Mouse (Mus musculus) limb, embryonic 11.5 days (tissue): ENCODE results near the gene Cadm4. TPM values are rescaled to one million over a fixed set of nuclear protein-coding genes. Genes with fewer than 3 reads are reported as not detected.

Experiments
- ATAC-seq: fragments of 200-750 bp; cut with Nextera tagmentation; 2 replicates; pipeline ENCODE4 v1.8.0; 2017; ENCODE audit warnings: low read depth; ENCODE audit not compliant: insufficient number of reproducible peaks, low FRiP score, low TSS enrichment
- DNase-seq: peaks from one replicate; pipeline ENCODE4 v3.0.0-alpha.2; 2015; ENCODE audit warnings: low spot score
- H3K27ac ChIP-seq: fragments of 300-500 bp; sonication (generic); replicated peaks from 2 replicates; pipeline ENCODE4 v1.5.1; 2014; ENCODE audit warnings: low read depth, mild to moderate bottlenecking, low read length
- H3K27me3 ChIP-seq: fragments of 300-500 bp; sonication (generic); 2 replicates; pipeline ENCODE4 v1.6.1; 2014; ENCODE audit warnings: mild to moderate bottlenecking, low read length, mixed read lengths; ENCODE audit not compliant: control insufficient read depth, insufficient read depth
- H3K36me3 ChIP-seq: fragments of 300-500 bp; sonication (generic); 2 replicates; pipeline ENCODE4 v1.6.1; 2014; ENCODE audit warnings: mild to moderate bottlenecking, low read length, moderate library complexity, mixed read lengths; ENCODE audit not compliant: control insufficient read depth, insufficient read depth
- H3K4me1 ChIP-seq: fragments of 300-500 bp; sonication (generic); 2 replicates; pipeline ENCODE4 v1.6.1; 2014; ENCODE audit warnings: low read length, mixed read lengths; ENCODE audit not compliant: control insufficient read depth, insufficient read depth
- H3K4me2 ChIP-seq: fragments of 300-500 bp; sonication (generic); 2 replicates; pipeline ENCODE4 v1.6.1; 2014; ENCODE audit warnings: low read depth, mild to moderate bottlenecking, moderate library complexity; ENCODE audit not compliant: severe bottlenecking
- H3K4me3 ChIP-seq: fragments of 300-500 bp; sonication (generic); 2 replicates; pipeline ENCODE4 v1.5.1; 2014; ENCODE audit warnings: low read depth, low read length
- H3K9ac ChIP-seq: fragments of 300-500 bp; sonication (generic); 2 replicates; pipeline ENCODE4 v1.6.1; 2014; ENCODE audit warnings: mild to moderate bottlenecking, low read length
- H3K9me3 ChIP-seq: fragments of 300-500 bp; sonication (generic); 2 replicates; pipeline ENCODE4 v1.6.1; 2016; ENCODE audit warnings: low read length; ENCODE audit not compliant: control insufficient read depth
- WGBS: fragments of 180-500 bp; shearing (Covaris S2); extraction: QIAGEN DNeasy Blood & Tissue Kit; methylation state at CpG from one replicate; pipeline ENCODE4 v1.1.7; 2014; 5-methylcytosine and 5-hydroxymethylcytosine counted together
- polyA plus RNA-seq: library from polyadenylated mRNA; unstranded; fragments of >200 nt; fragmentation: Nextera tagmentation; extraction: Ambion mirVana; gene quantifications from 2 replicates; pipeline ENCODE4 v1.2.1, GENCODE M21; 2014

Cadm4 gene
- polyA plus RNA-seq, 1 experiment from 2014 or later = 2.2 TPM

GRCm38 (mm10) chr7:24459843-24460242 lies 22.0 kb upstream of the Cadm4 start:
- ATAC-seq = no peak
- no peak overlapping the region for H3K9ac ChIP-seq

GRCm38 (mm10) chr7:24461376-24462051 lies 20.3 kb upstream of the Cadm4 start:
- Histone ChIP-seq H3K4me2 (no peak overlapping the region), H3K9me3 (no peaks in the 10 kb centered on the region), H3K36me3 (no peaks in the 10 kb centered on the region), H3K4me3 (no peak overlapping the region), H3K4me1 (peaks cover 10% of the 10 kb centered on the region), H3K9ac (no peak overlapping the region), H3K27ac (no peak overlapping the region), H3K27me3 (no peaks in the 10 kb centered on the region)
- no peak for ATAC-seq
- 65% methylated on average over 14 of the region's 14 CpGs for WGBS
- no peak for DNase-seq

More at GRCm38 (mm10) chr7:24459843-24460242, 22.0 kb upstream of the Cadm4 start:
- H3K4me3 ChIP-seq = no peak overlapping the region
- no peaks in the 10 kb centered on the region for H3K36me3 ChIP-seq
- H3K27me3 ChIP-seq = no peaks in the 10 kb centered on the region
- H3K4me2 ChIP-seq = no peak overlapping the region
- H3K4me1 ChIP-seq = peaks cover 10% of the 10 kb centered on the region
- WGBS = 58% methylated on average over 3 of the region's 3 CpGs
- no peak for DNase-seq
- H3K27ac ChIP-seq = no peak overlapping the region
- H3K9me3 ChIP-seq = no peaks in the 10 kb centered on the region

GRCm38 (mm10) chr7:24462388-24463319 lies 19.2 kb upstream of the Cadm4 start, which contains the start of gene Plaur:
Gene Plaur (plus strand): TSS chr7:24462484.
- peak within 1 kb of the TSS; percentile 32 for H3K4me2 ChIP-seq
- H3K27me3 ChIP-seq = no peaks in the 10 kb centered on the region
- WGBS = 8% methylated on average over 27 of the region's 27 CpGs
- H3K9ac ChIP-seq = peak within 1 kb of the TSS; percentile 22; the same call in 1 of the 2 replicates
- no peaks in the 10 kb centered on the region for H3K9me3 ChIP-seq
- peaks cover 10% of the 10 kb centered on the region for H3K4me1 ChIP-seq
- peak; percentile 57; the same call in 1 of the 2 replicates for ATAC-seq
- H3K4me3 ChIP-seq = peak within 1 kb of the TSS; percentile 6; the same call in 1 of the 2 replicates
- DNase-seq = peak; percentile 69
- H3K36me3 ChIP-seq = no peaks in the 10 kb centered on the region
- H3K27ac ChIP-seq = no peak within 1 kb of the TSS

- Histone ChIP-seq H3K36me3 (no peaks in the 10 kb centered on the region), H3K9me3 (peaks cover 3% of the 10 kb centered on the region; the same call in 1 of the 2 replicates), H3K27me3 (no peaks in the 10 kb centered on the region), H3K4me3 (no peak overlapping the region), H3K27ac (no peak overlapping the region), H3K4me1 (peaks cover 6% of the 10 kb centered on the region), H3K9ac (no peak overlapping the region), H3K4me2 (no peak overlapping the region)
- ATAC-seq = no peak
- WGBS = 92% methylated on average over 6 of the region's 6 CpGs
- no peak for DNase-seq
Measured at GRCm38 (mm10) chr7:24466835-24467234, 15.0 kb upstream of the Cadm4 start.

GRCm38 (mm10) chr7:24467886-24468285 lies 13.9 kb upstream of the Cadm4 start:
- H3K27me3 ChIP-seq = no peaks in the 10 kb centered on the region
- no peaks in the 10 kb centered on the region for H3K36me3 ChIP-seq
- no peak for DNase-seq
- no peak for ATAC-seq
- H3K9ac ChIP-seq = no peak overlapping the region
- no peak overlapping the region for H3K4me3 ChIP-seq
- 86% methylated on average over 5 of the region's 5 CpGs for WGBS
- H3K27ac ChIP-seq = no peak overlapping the region
- no peak overlapping the region for H3K4me2 ChIP-seq
- peaks cover under 1% of the 10 kb centered on the region; the same call in 1 of the 2 replicates for H3K4me1 ChIP-seq
- H3K9me3 ChIP-seq = peaks cover 3% of the 10 kb centered on the region; the same call in 1 of the 2 replicates

GRCm38 (mm10) chr7:24469126-24469525 lies 12.7 kb upstream of the Cadm4 start:
- H3K36me3 ChIP-seq = no peaks in the 10 kb centered on the region
- WGBS = 85% methylated on average over 3 of the region's 3 CpGs
- no peak overlapping the region for H3K4me2 ChIP-seq
- H3K9me3 ChIP-seq = peaks cover 3% of the 10 kb centered on the region; the same call in 1 of the 2 replicates
- no peak overlapping the region for H3K4me3 ChIP-seq
- no peaks in the 10 kb centered on the region for H3K4me1 ChIP-seq
- ATAC-seq (no peak), DNase-seq (no peak)
- no peaks in the 10 kb centered on the region for H3K27me3 ChIP-seq
- no peak overlapping the region for H3K9ac ChIP-seq
- H3K27ac ChIP-seq = no peak overlapping the region

GRCm38 (mm10) chr7:24470356-24470755 lies 11.5 kb upstream of the Cadm4 start:
- Histone ChIP-seq H3K4me2 (no peak overlapping the region), H3K4me1 (no peaks in the 10 kb centered on the region), H3K9me3 (peaks cover 3% of the 10 kb centered on the region; the same call in 1 of the 2 replicates), H3K36me3 (no peaks in the 10 kb centered on the region), H3K9ac (no peak overlapping the region), H3K27me3 (no peaks in the 10 kb centered on the region), H3K27ac (no peak overlapping the region), H3K4me3 (no peak overlapping the region)
- WGBS = 94% methylated on average over 7 of the region's 7 CpGs
- ATAC-seq = no peak
- DNase-seq = no peak

- H3K4me1 ChIP-seq = no peaks in the 10 kb centered on the region
- H3K27me3 ChIP-seq = no peaks in the 10 kb centered on the region
- H3K27ac ChIP-seq = no peak overlapping the region
- H3K4me3 ChIP-seq = no peak overlapping the region
- ATAC-seq (no peak), DNase-seq (no peak)
- H3K36me3 ChIP-seq = no peaks in the 10 kb centered on the region
- H3K9ac ChIP-seq = no peak overlapping the region
- peaks cover 3% of the 10 kb centered on the region; the same call in 1 of the 2 replicates for H3K9me3 ChIP-seq
- no peak overlapping the region for H3K4me2 ChIP-seq
- WGBS = 79% methylated on average over 6 of the region's 6 CpGs
Measured at GRCm38 (mm10) chr7:24472442-24472841, 9.4 kb upstream of the Cadm4 start.
